Mouse (Mus musculus) cerebellum, adult 2 months (tissue): ENCODE data around the gene Tbx19. TPM values are rescaled to one million over a fixed set of nuclear protein-coding genes. Genes with fewer than 3 reads are reported as not detected.

Experiments used
- DNase-seq, 2 experiments: peaks; one replicate each; pipeline ENCODE4 v3.0.0; 2021
- H3K27ac ChIP-seq: fragments of 200-500 bp; 2 replicates; pipeline ENCODE4 v1.5.1; 2012; ENCODE audit warnings: low read length, control low read depth, inconsistent platforms; ENCODE audit not compliant: insufficient read depth
- H3K27me3 ChIP-seq: fragments of 200-500 bp; 2 replicates; pipeline ENCODE4 v1.6.1; 2012; ENCODE audit warnings: inconsistent platforms, mild to moderate bottlenecking, low read length, moderate library complexity; ENCODE audit not compliant: control insufficient read depth, insufficient read depth
- H3K4me1 ChIP-seq: fragments of 200-500 bp; 2 replicates; pipeline ENCODE4 v1.6.1; 2011; ENCODE audit warnings: low read length; ENCODE audit not compliant: control insufficient read depth, insufficient read depth
- H3K4me3 ChIP-seq: fragments of 200-500 bp; replicated peaks from 2 replicates; pipeline ENCODE3; 2011; ENCODE audit warnings: mild to moderate bottlenecking, low read depth, low read length, control low read depth; ENCODE audit not compliant: insufficient read depth
- CTCF ChIP-seq: fragments of 200-500 bp; IDR thresholded peaks from 2 replicates; pipeline ENCODE4 v1.5.1; 2011; ENCODE audit warnings: low read depth, mild to moderate bottlenecking, control low read depth, low read length, moderate library complexity, borderline replicate concordance; ENCODE audit not compliant: insufficient read depth
- POLR2A ChIP-seq: fragments of 200-500 bp; IDR thresholded peaks from 2 replicates; pipeline ENCODE4 v1.6.1; 2011; ENCODE audit warnings: low read length, control low read depth, borderline replicate concordance; ENCODE audit not compliant: insufficient read depth
- WGBS: fragments of 180-500 bp; shearing (Covaris S2); methylation state at CpG from one replicate; pipeline ENCODE4 v1.1.7; 2018; 5-methylcytosine and 5-hydroxymethylcytosine counted together
- polyA plus RNA-seq: library from polyadenylated mRNA; depleted of rRNA; stranded (reverse); fragments of >200 nt; gene quantifications from 2 replicates; pipeline ENCODE4 v1.2.3, GENCODE M21; 2012

Tbx19 gene
- polyA plus RNA-seq, 1 experiment: not detected

GRCm38 (mm10) chr1:165151216-165151615 is 9.4 kb downstream of the Tbx19 start:
- 66% methylated on average over 8 of the region's 8 CpGs for WGBS
- Histone ChIP-seq H3K27me3 (no peaks in the 10 kb centered on the region), H3K4me3 (no peak overlapping the region), H3K27ac (no peak overlapping the region), H3K4me1 (peaks cover 7% of the 10 kb centered on the region; the same call in 1 of the 2 replicates)
- no peak for DNase-seq
- no peak for TF ChIP-seq CTCF
- TF ChIP-seq POLR2A: no peak

GRCm38 (mm10) chr1:165142343-165142916 is 18.1 kb downstream of the Tbx19 start:
- H3K4me1 ChIP-seq: no peaks in the 10 kb centered on the region
- 85% methylated on average over 12 of the region's 12 CpGs for WGBS
- DNase-seq: no peak
- TF ChIP-seq POLR2A (no peak), CTCF (no peak)
- no peak overlapping the region for H3K4me3 ChIP-seq
- H3K27me3 ChIP-seq: no peaks in the 10 kb centered on the region
- H3K27ac ChIP-seq: no peak overlapping the region

- H3K4me3 ChIP-seq: no peak overlapping the region
- H3K27me3 ChIP-seq: no peaks in the 10 kb centered on the region
- WGBS: 75% methylated on average over 3 of the region's 3 CpGs
- no peak for DNase-seq
- H3K27ac ChIP-seq: no peak overlapping the region
- TF ChIP-seq POLR2A (no peak), CTCF (no peak)
- no peaks in the 10 kb centered on the region for H3K4me1 ChIP-seq
Observed at GRCm38 (mm10) chr1:165140227-165140626, 20.3 kb downstream of the Tbx19 start.

GRCm38 (mm10) chr1:165133858-165134257 is 26.7 kb downstream of the Tbx19 start:
- Histone ChIP-seq H3K4me3 (no peak overlapping the region), H3K27me3 (no peaks in the 10 kb centered on the region), H3K27ac (no peak overlapping the region), H3K4me1 (no peaks in the 10 kb centered on the region)
- 67% methylated on average over 2 of the region's 2 CpGs for WGBS
- TF ChIP-seq CTCF: no peak
- TF ChIP-seq POLR2A: no peak
- DNase-seq: no peak

GRCm38 (mm10) chr1:165133279-165133678 is 27.3 kb downstream of the Tbx19 start:
- no peak overlapping the region for H3K4me3 ChIP-seq
- H3K27ac ChIP-seq: no peak overlapping the region
- 72% methylated on average over 5 of the region's 5 CpGs for WGBS
- no peaks in the 10 kb centered on the region for H3K27me3 ChIP-seq
- DNase-seq: no peak
- H3K4me1 ChIP-seq: no peaks in the 10 kb centered on the region
- TF ChIP-seq POLR2A (no peak), CTCF (no peak)

GRCm38 (mm10) chr1:165132187-165132877 is 28.2 kb downstream of the Tbx19 start:
- WGBS: 65% methylated on average over 14 of the region's 14 CpGs
- Histone ChIP-seq H3K4me3 (no peak overlapping the region), H3K4me1 (no peaks in the 10 kb centered on the region), H3K27ac (no peak overlapping the region), H3K27me3 (no peaks in the 10 kb centered on the region)
- peak; percentile 48 to 70 for DNase-seq
- TF ChIP-seq CTCF (peak; percentile 74), POLR2A (no peak)

GRCm38 (mm10) chr1:165129573-165129972 is 31.0 kb downstream of the Tbx19 start:
- WGBS: 46% methylated on average over 5 of the region's 5 CpGs
- TF ChIP-seq CTCF: no peak
- TF ChIP-seq POLR2A: no peak
- no peak overlapping the region for H3K27ac ChIP-seq
- no peaks in the 10 kb centered on the region for H3K27me3 ChIP-seq
- no peak overlapping the region for H3K4me3 ChIP-seq
- DNase-seq: no peak
- H3K4me1 ChIP-seq: no peaks in the 10 kb centered on the region

GRCm38 (mm10) chr1:165121096-165121495 is 39.5 kb downstream of the Tbx19 start:
- TF ChIP-seq CTCF (no peak), POLR2A (no peak)
- Histone ChIP-seq H3K27me3 (no peaks in the 10 kb centered on the region), H3K27ac (no peak overlapping the region), H3K4me3 (no peak overlapping the region), H3K4me1 (no peaks in the 10 kb centered on the region)
- no peak for DNase-seq
- WGBS: 82% methylated on average over 7 of the region's 7 CpGs
